Mouse (Mus musculus) spleen, adult 2 months (tissue): ENCODE data around the gene Commd1.

ENCODE experiments used
- CTCF ChIP-seq: fragments of 200-500 bp; IDR thresholded peaks from 2 replicates; pipeline ENCODE4 v1.5.1; 2011; ENCODE audit warnings: mild to moderate bottlenecking, inconsistent platforms; ENCODE audit not compliant: insufficient read depth, insufficient read length, insufficient replicate concordance; ENCODE audit errors: extremely low read depth
- POLR2A ChIP-seq: fragments of 200-500 bp; IDR thresholded peaks from 2 replicates; pipeline ENCODE4 v1.6.1; 2011; ENCODE audit warnings: low read depth, low read length, inconsistent platforms

- TF ChIP-seq CTCF (no peak), POLR2A (no peak)
Measured at GRCm38 (mm10) chr11:22892466-22892865, 89.7 kb downstream of the Commd1 start.
